Mouse (Mus musculus): ENCODE data around the gene Arhgap19. TPM values are rescaled to one million over a fixed set of nuclear protein-coding genes. Genes with fewer than 3 reads are reported as not detected.
A peak's percentile ranks its signal among the peaks of the same experiment; 100 is the strongest.

Arhgap19 gene
- polyA plus RNA-seq, 1 experiment from 2014 or later = 14.2 TPM

GRCm38 (mm10) chr19:41794901-41795300 is 6.9 kb downstream of the Arhgap19 start:
- no peak for ATAC-seq
- Histone ChIP-seq H3K9me3 (ENCODE audit: control insufficient read depth, low read length) (no peaks in the 10 kb centered on the region), H3K27ac (ENCODE audit: low read length) (peak overlapping the region; percentile 39; the same call in 1 of the 2 replicates), H3K4me2 (ENCODE audit: low read depth, low read length) (no peak overlapping the region), H3K4me1 (ENCODE audit: control insufficient read depth, insufficient read depth, low read length) (peaks cover 15% of the 10 kb centered on the region), H3K9ac (ENCODE audit: low read depth, low read length) (no peak overlapping the region), H3K4me3 (ENCODE audit: low read length) (no peak overlapping the region), H3K36me3 (ENCODE audit: control insufficient read depth, insufficient read depth, low read length) (no peaks in the 10 kb centered on the region), H3K27me3 (replicated peaks; ENCODE audit: control insufficient read depth, insufficient read depth, low read length) (no peaks in the 10 kb centered on the region)
- 81% methylated on average over 6 of the region's 6 CpGs for WGBS

GRCm38 (mm10) chr19:41794017-41794416 is 7.8 kb downstream of the Arhgap19 start:
- Histone ChIP-seq H3K4me2 (ENCODE audit: low read depth, low read length) (0 out of 2 replicates have a peak overlapping the region, but pooled peaks have one; percentile 23), H3K27me3 (replicated peaks; ENCODE audit: control insufficient read depth, insufficient read depth, low read length) (no peaks in the 10 kb centered on the region), H3K4me1 (ENCODE audit: control insufficient read depth, insufficient read depth, low read length) (peaks cover 13% of the 10 kb centered on the region), H3K9me3 (ENCODE audit: control insufficient read depth, low read length) (no peaks in the 10 kb centered on the region), H3K27ac (ENCODE audit: low read length) (peak overlapping the region; percentile 75), H3K4me3 (ENCODE audit: low read length) (no peak overlapping the region), H3K36me3 (ENCODE audit: control insufficient read depth, insufficient read depth, low read length) (no peaks in the 10 kb centered on the region), H3K9ac (ENCODE audit: low read depth, low read length) (no peak overlapping the region)
- ATAC-seq = peak; percentile 35; the same call in 1 of the 2 replicates

- peak overlapping the region; percentile 60; the same call in 1 of the 2 replicates for H3K27ac ChIP-seq (ENCODE audit: low read length)
- no peaks in the 10 kb centered on the region for H3K9me3 ChIP-seq (ENCODE audit: control insufficient read depth, low read length)
- ATAC-seq = peak; percentile 51
- H3K4me3 ChIP-seq (ENCODE audit: low read length) = no peak overlapping the region
- no peaks in the 10 kb centered on the region for H3K36me3 ChIP-seq (ENCODE audit: control insufficient read depth, insufficient read depth, low read length)
- H3K9ac ChIP-seq (ENCODE audit: low read depth, low read length) = no peak overlapping the region
- 47% methylated on average over 1 of the region's 1 CpGs for WGBS
- H3K4me1 ChIP-seq (ENCODE audit: control insufficient read depth, insufficient read depth, low read length) = peaks cover 13% of the 10 kb centered on the region
- H3K4me2 ChIP-seq (ENCODE audit: low read depth, low read length) = no peak overlapping the region
- no peaks in the 10 kb centered on the region for H3K27me3 ChIP-seq (replicated peaks; ENCODE audit: control insufficient read depth, insufficient read depth, low read length)
Observed at GRCm38 (mm10) chr19:41792934-41793486, 8.8 kb downstream of the Arhgap19 start.

- no peaks in the 10 kb centered on the region for H3K27me3 ChIP-seq (replicated peaks; ENCODE audit: control insufficient read depth, insufficient read depth, low read length)
- ATAC-seq = no peak
- 93% methylated on average over 2 of the region's 2 CpGs for WGBS
Observed at GRCm38 (mm10) chr19:41791384-41791783, 10.5 kb downstream of the Arhgap19 start.

GRCm38 (mm10) chr19:41789110-41789961 is 12.5 kb downstream of the Arhgap19 start:
- H3K27ac ChIP-seq (ENCODE audit: low read length) = no peak overlapping the region
- no peak overlapping the region for H3K4me3 ChIP-seq (ENCODE audit: low read length)
- ATAC-seq = no peak
- no peak overlapping the region for H3K4me2 ChIP-seq (ENCODE audit: low read depth, low read length)
- WGBS = 57% methylated on average over 10 of the region's 10 CpGs
- H3K9ac ChIP-seq (ENCODE audit: low read depth, low read length) = no peak overlapping the region
- no peaks in the 10 kb centered on the region for H3K27me3 ChIP-seq (replicated peaks; ENCODE audit: control insufficient read depth, insufficient read depth, low read length)
- peaks cover 12% of the 10 kb centered on the region for H3K36me3 ChIP-seq (ENCODE audit: control insufficient read depth, insufficient read depth, low read length)
- no peaks in the 10 kb centered on the region for H3K9me3 ChIP-seq (ENCODE audit: control insufficient read depth, low read length)
- peaks cover 4% of the 10 kb centered on the region; the same call in 1 of the 2 replicates for H3K4me1 ChIP-seq (ENCODE audit: control insufficient read depth, insufficient read depth, low read length)

More at GRCm38 (mm10) chr19:41791384-41791783, 10.5 kb downstream of the Arhgap19 start:
- H3K36me3 ChIP-seq (ENCODE audit: control insufficient read depth, insufficient read depth, low read length) = peaks cover 2% of the 10 kb centered on the region; the same call in 1 of the 2 replicates
- H3K9me3 ChIP-seq (ENCODE audit: control insufficient read depth, low read length) = no peaks in the 10 kb centered on the region
- peaks cover 10% of the 10 kb centered on the region for H3K4me1 ChIP-seq (ENCODE audit: control insufficient read depth, insufficient read depth, low read length)
- no peak overlapping the region for H3K27ac ChIP-seq (ENCODE audit: low read length)
- no peak overlapping the region for H3K9ac ChIP-seq (ENCODE audit: low read depth, low read length)
- no peak overlapping the region for H3K4me3 ChIP-seq (ENCODE audit: low read length)
- H3K4me2 ChIP-seq (ENCODE audit: low read depth, low read length) = no peak overlapping the region

GRCm38 (mm10) chr19:41786896-41787295 is 15.0 kb downstream of the Arhgap19 start:
- H3K27ac ChIP-seq (ENCODE audit: low read length) = no peak overlapping the region
- no peak overlapping the region for H3K4me2 ChIP-seq (ENCODE audit: low read depth, low read length)
- H3K9ac ChIP-seq (ENCODE audit: low read depth, low read length) = no peak overlapping the region
- no peak overlapping the region for H3K4me3 ChIP-seq (ENCODE audit: low read length)
- H3K36me3 ChIP-seq (ENCODE audit: control insufficient read depth, insufficient read depth, low read length) = peaks cover 12% of the 10 kb centered on the region
- 98% methylated on average over 1 of the region's 1 CpGs for WGBS
- no peaks in the 10 kb centered on the region for H3K4me1 ChIP-seq (ENCODE audit: control insufficient read depth, insufficient read depth, low read length)
- no peaks in the 10 kb centered on the region for H3K27me3 ChIP-seq (replicated peaks; ENCODE audit: control insufficient read depth, insufficient read depth, low read length)
- no peak for ATAC-seq
- H3K9me3 ChIP-seq (ENCODE audit: control insufficient read depth, low read length) = no peaks in the 10 kb centered on the region

- WGBS = 87% methylated on average over 6 of the region's 6 CpGs
Observed at GRCm38 (mm10) chr19:41777514-41777913, 24.3 kb downstream of the Arhgap19 start.

GRCm38 (mm10) chr19:41768711-41769110 is 33.1 kb downstream of the Arhgap19 start:
- WGBS = 91% methylated on average over 7 of the region's 7 CpGs
- Histone ChIP-seq H3K27ac (ENCODE audit: low read length) (no peak overlapping the region), H3K27me3 (replicated peaks; ENCODE audit: control insufficient read depth, insufficient read depth, low read length) (no peaks in the 10 kb centered on the region), H3K4me3 (ENCODE audit: low read length) (no peak overlapping the region), H3K9ac (ENCODE audit: low read depth, low read length) (no peak overlapping the region), H3K4me1 (ENCODE audit: control insufficient read depth, insufficient read depth, low read length) (no peaks in the 10 kb centered on the region), H3K9me3 (ENCODE audit: control insufficient read depth, low read length) (no peaks in the 10 kb centered on the region), H3K4me2 (ENCODE audit: low read depth, low read length) (no peak overlapping the region), H3K36me3 (ENCODE audit: control insufficient read depth, insufficient read depth, low read length) (0 out of 2 replicates have a peak, but pooled peaks cover 6% of the 10 kb centered on the region)
- no peak for ATAC-seq

More at GRCm38 (mm10) chr19:41777514-41777913, 24.3 kb downstream of the Arhgap19 start:
- Histone ChIP-seq H3K4me3 (ENCODE audit: low read length) (no peak overlapping the region), H3K27ac (ENCODE audit: low read length) (no peak overlapping the region), H3K27me3 (replicated peaks; ENCODE audit: control insufficient read depth, insufficient read depth, low read length) (no peaks in the 10 kb centered on the region), H3K36me3 (ENCODE audit: control insufficient read depth, insufficient read depth, low read length) (peaks cover 13% of the 10 kb centered on the region; the same call in 1 of the 2 replicates), H3K4me1 (ENCODE audit: control insufficient read depth, insufficient read depth, low read length) (no peaks in the 10 kb centered on the region), H3K9me3 (ENCODE audit: control insufficient read depth, low read length) (no peaks in the 10 kb centered on the region), H3K9ac (ENCODE audit: low read depth, low read length) (no peak overlapping the region), H3K4me2 (ENCODE audit: low read depth, low read length) (no peak overlapping the region)
- no peak for ATAC-seq

- Histone ChIP-seq H3K27me3 (replicated peaks; ENCODE audit: control insufficient read depth, insufficient read depth, low read length) (no peaks in the 10 kb centered on the region), H3K4me1 (ENCODE audit: control insufficient read depth, insufficient read depth, low read length) (no peaks in the 10 kb centered on the region), H3K27ac (ENCODE audit: low read length) (no peak overlapping the region), H3K4me3 (ENCODE audit: low read length) (no peak overlapping the region), H3K4me2 (ENCODE audit: low read depth, low read length) (no peak overlapping the region), H3K9ac (ENCODE audit: low read depth, low read length) (no peak overlapping the region), H3K9me3 (ENCODE audit: control insufficient read depth, low read length) (no peaks in the 10 kb centered on the region), H3K36me3 (ENCODE audit: control insufficient read depth, insufficient read depth, low read length) (no peaks in the 10 kb centered on the region)
- WGBS = 88% methylated on average over 5 of the region's 5 CpGs
- no peak for ATAC-seq
Observed at GRCm38 (mm10) chr19:41766628-41767027, 35.2 kb downstream of the Arhgap19 start.

Measured in intestine, embryonic 16.5 days (tissue).